Mouse (Mus musculus) heart, postnatal 36 days (tissue): ENCODE measurements at regions not wholly inside any gene's neighbourhood (a gene's known extent, or its start where the extent isn't known, plus 50 kb on each side); places are given as distances from the start of the nearest gene placed in this dataset.

Experiments used
- DNase-seq, 2 experiments: peaks; one replicate each; pipeline ENCODE4 v3.0.0; 2021 to 2022
- intact Hi-C: fragments of 180-260 bp; cut with DNase I; formaldehyde crosslinking; loops from one replicate; pipeline ENCODE4 v1.15.1; 2025

DNA sequence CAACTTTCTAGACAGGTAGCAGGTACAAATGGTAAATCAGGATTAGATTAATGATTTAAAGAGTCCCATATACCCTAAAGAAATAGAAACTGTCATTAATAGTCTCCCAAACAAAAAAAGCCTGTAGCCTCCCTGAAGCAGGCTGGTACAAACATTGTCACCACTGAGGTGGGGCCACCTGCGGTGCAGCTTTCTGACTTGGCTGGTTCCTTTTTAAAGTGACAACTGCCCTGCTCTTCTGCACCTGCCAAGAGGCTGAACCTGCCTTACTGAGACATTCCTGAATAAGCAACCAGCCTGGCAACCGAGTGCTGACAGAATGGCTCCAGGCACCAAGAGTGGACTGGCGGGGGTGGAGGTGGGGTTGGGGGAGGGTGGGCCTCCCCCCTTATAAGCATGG lies 687.0 kb upstream of the Vrk2 start:
- DNase-seq, result no peak
- intact Hi-C loops, result no loop called here

DNA sequence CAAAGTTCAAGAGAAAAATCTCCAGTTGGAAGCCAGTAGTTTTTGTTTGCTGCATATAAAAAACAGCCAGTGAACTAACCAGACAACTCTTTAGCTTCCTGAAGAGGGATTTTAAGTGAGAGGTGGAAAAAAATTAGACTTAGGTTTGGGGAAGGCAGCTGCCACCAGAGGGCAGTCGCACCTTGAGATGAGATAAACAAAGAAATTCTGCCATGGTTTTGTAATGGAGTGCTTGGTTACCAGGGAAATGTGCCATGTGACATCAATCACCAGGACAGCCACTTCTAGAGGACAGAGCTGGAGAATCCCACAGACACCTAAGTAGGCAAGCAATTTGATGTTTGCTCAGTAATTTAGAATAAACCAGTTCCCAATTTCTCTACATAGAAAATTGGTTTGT lies 670.5 kb upstream of the Vrk2 start:
- no peak for DNase-seq
- intact Hi-C loops, result no loop called here

DNA sequence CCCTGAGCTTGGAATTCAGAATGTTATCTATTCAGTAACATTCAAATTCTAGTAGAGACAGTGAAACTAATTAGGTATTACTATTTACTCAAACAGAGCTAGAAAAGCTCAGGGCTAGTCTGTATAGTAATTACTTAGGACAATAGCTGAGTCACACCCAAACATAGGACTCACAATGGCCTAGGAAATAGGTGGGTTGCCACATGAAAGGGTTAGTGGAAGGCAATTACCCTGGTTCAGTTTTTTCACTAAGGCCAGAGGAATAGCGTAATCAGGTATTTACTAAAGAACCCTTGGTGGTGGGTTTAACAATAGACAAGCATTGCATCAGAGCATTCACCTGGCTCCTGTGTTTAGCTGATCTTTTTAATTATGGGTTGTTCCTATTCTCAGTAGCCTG lies 664.7 kb upstream of the Vrk2 start:
- DNase-seq, result no peak
- intact Hi-C loops, result no loop called here

GRCm38 (mm10) chr11:27235884-27236283 lies 642.1 kb upstream of the Vrk2 start:
- DNase-seq, result no peak
- intact Hi-C loops, result no loop called here

DNA sequence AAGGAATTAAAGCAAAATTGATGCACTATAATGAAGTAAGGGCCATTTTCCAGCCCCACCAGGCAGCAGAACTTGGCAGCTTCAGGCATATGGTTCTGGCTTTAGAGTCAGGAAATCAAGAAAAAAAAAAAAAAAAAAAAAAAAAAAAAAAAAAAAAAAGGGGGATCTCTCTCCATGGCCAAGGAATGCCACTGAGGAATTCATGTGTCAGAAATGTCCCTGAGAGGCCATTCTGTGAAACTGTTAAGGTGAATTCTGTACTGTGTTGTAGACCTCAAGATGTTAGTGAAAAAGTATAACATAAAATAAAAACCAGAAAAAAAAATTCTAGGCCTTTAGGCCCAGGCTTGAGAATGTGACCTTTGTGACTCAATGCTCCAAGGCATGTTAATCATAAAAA lies 632.7 kb upstream of the Vrk2 start:
- no peak for DNase-seq
- intact Hi-C loops, result loop anchor here (10.0 kb wide), 1 partner anchor 1358 kb away; the partner anchor contains the start of gene Ccdc85a

GRCm38 (mm10) chr11:27222436-27222835 lies 628.6 kb upstream of the Vrk2 start:
- DNase-seq, result no peak
- intact Hi-C loops, result loop anchor here (10.0 kb wide), 1 partner anchor 1362 kb away; the partner anchor contains the start of gene Ccdc85a

GRCm38 (mm10) chr11:27221956-27222355 lies 628.2 kb upstream of the Vrk2 start:
- intact Hi-C loops, result loop anchor here (10.0 kb wide), 1 partner anchor 1363 kb away; the partner anchor contains the start of gene Ccdc85a

GRCm38 (mm10) chr11:27219715-27220699 lies 626.2 kb upstream of the Vrk2 start:
- intact Hi-C loops, result loop anchor here (10.0 kb wide), 1 partner anchor 1365 kb away; the partner anchor contains the start of gene Ccdc85a

More at GRCm38 (mm10) chr11:27221956-27222355, 628.2 kb upstream of the Vrk2 start:
- DNase-seq, result no peak

GRCm38 (mm10) chr11:27215752-27216151 lies 622.0 kb upstream of the Vrk2 start:
- no peak for DNase-seq
- intact Hi-C loops, result no loop called here

More at GRCm38 (mm10) chr11:27219715-27220699, 626.2 kb upstream of the Vrk2 start:
- DNase-seq, result no peak

DNA sequence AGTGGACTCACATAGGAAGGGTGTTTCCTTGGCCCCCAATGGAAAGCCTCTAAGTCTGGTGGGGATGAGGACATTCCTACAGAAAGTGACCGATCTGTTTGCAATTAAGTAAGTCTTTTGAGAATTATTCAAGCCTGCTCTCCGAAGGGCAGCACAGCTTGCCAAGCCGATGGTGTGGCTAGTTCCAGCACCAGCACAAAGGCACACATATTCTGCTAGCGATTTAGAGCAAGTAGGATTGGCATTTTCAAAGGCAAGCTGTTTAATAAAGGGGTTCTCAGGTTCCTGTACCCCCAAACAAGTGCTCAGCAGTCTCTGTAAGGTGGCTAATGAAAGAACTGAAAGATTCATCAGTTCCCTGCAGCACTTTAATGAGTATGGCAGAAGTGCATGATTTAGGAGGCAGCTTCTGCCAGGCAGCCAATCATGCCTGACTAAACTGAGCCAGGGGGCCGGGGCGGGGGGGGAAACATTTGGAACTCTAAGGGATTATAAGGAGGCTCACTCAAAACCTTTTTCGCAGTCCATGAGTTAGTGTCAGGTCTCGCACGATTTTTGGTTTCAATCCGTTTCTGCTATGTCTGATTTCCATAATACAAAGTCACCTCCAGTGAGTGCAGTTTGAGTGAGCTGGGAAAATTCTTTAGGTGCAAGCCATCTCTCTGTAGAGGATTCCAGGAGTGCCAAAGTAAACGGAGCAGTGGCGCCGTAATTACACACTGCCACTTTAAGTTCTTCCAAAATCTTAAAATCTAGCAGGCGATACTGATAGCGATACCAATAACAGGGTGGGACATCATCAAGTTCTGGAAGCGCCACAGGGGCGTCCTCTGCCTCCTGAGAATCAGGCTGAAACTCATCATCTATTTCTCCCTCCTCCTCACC lies 609.8 kb upstream of the Vrk2 start:
- DNase-seq, result no peak
- intact Hi-C loops, result no loop called here

GRCm38 (mm10) chr11:27184035-27184434 lies 590.2 kb upstream of the Vrk2 start:
- no peak for DNase-seq
- intact Hi-C loops, result no loop called here

DNA sequence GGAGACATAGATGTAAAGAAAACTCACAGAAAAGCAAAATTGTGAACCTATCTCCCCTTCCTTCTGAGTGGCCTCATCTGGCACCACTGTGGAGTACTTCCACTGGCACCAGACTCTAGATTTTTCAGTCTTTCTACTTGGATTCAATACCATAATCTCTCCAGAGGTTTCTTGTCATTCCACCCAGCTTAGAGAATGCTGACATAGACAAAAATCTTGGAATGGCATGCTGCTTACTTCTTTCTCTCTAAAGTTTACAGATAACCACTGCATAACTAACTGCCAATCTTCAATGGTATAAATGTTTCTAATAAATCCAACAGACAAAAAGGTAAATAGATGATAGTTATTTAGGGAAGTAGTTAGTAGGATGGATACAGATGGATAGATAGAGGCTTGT lies 589.6 kb upstream of the Vrk2 start:
- no peak for DNase-seq
- intact Hi-C loops, result no loop called here

GRCm38 (mm10) chr11:27160411-27160810 lies 566.6 kb upstream of the Vrk2 start:
- no peak for DNase-seq
- intact Hi-C loops, result no loop called here
